Mouse (Mus musculus) spleen, adult 2 months (tissue): ENCODE data around the gene OR5BS1P. TPM values are rescaled to one million over a fixed set of nuclear protein-coding genes. Genes with fewer than 3 reads are reported as not detected.

Experiments
- DNase-seq, 2 experiments: peaks; one replicate each; pipeline versions ENCODE4 v3.0.0 to v3.0.0-alpha.2; 2012 to 2021; ENCODE audit warnings: low spot score in 2 of 2, low read depth in 1 of 2
- H3K27ac ChIP-seq: fragments of 200-500 bp; 2 replicates; pipeline ENCODE4 v1.5.1; 2012; ENCODE audit warnings: low read length, inconsistent platforms; ENCODE audit not compliant: insufficient read depth
- H3K27me3 ChIP-seq: fragments of 200-500 bp; 2 replicates; pipeline ENCODE4 v1.6.1; 2012; ENCODE audit warnings: mild to moderate bottlenecking, moderate library complexity, low read length, inconsistent platforms; ENCODE audit not compliant: control insufficient read depth, insufficient read depth
- H3K36me3 ChIP-seq: fragments of 200-500 bp; 2 replicates; pipeline ENCODE4 v1.6.1; 2012; ENCODE audit warnings: mild to moderate bottlenecking, low read length, inconsistent platforms; ENCODE audit not compliant: control insufficient read depth, insufficient read depth
- H3K4me1 ChIP-seq: fragments of 200-500 bp; 2 replicates; pipeline ENCODE4 v1.6.1; 2011; ENCODE audit warnings: inconsistent platforms; ENCODE audit not compliant: control insufficient read depth, insufficient read depth, insufficient read length
- H3K4me3 ChIP-seq: fragments of 200-500 bp; 2 replicates; pipeline ENCODE4 v1.5.1; 2011; ENCODE audit warnings: mild to moderate bottlenecking, inconsistent platforms; ENCODE audit not compliant: insufficient read depth, insufficient read length; ENCODE audit errors: extremely low read depth
- CTCF ChIP-seq: fragments of 200-500 bp; IDR thresholded peaks from 2 replicates; pipeline ENCODE4 v1.5.1; 2011; ENCODE audit warnings: mild to moderate bottlenecking, inconsistent platforms; ENCODE audit not compliant: insufficient read depth, insufficient read length, insufficient replicate concordance; ENCODE audit errors: extremely low read depth
- POLR2A ChIP-seq: fragments of 200-500 bp; IDR thresholded peaks from 2 replicates; pipeline ENCODE4 v1.6.1; 2011; ENCODE audit warnings: low read depth, low read length, inconsistent platforms
- WGBS: fragments of 180-500 bp; shearing (Covaris S2); methylation state at CpG from one replicate; pipeline ENCODE4 v1.1.7; 2018; 5-methylcytosine and 5-hydroxymethylcytosine counted together
- polyA plus RNA-seq: library from polyadenylated mRNA; depleted of rRNA; stranded (reverse); fragments of >200 nt; gene quantifications from 2 replicates; pipeline ENCODE4 v1.2.3, GENCODE M21; 2012

The OR5BS1P gene
- polyA plus RNA-seq, 1 experiment: not detected

GRCm38 (mm10) chr15:98504514-98504913, 34.8 kb downstream of the OR5BS1P start:
- no peaks in the 10 kb centered on the region for H3K36me3 ChIP-seq
- DNase-seq: peak; percentile 55 to 74
- 20% methylated on average over 18 of the region's 18 CpGs for WGBS
- no peak overlapping the region for H3K27ac ChIP-seq
- no peaks in the 10 kb centered on the region for H3K27me3 ChIP-seq
- no peaks in the 10 kb centered on the region; the same call in 1 of the 2 replicates for H3K4me1 ChIP-seq
- TF ChIP-seq CTCF: peak; percentile 70; the same call in 1 of the 2 replicates
- TF ChIP-seq POLR2A: no peak
- no peak overlapping the region for H3K4me3 ChIP-seq

GRCm38 (mm10) chr15:98506253-98506957, 36.7 kb downstream of the OR5BS1P start:
- H3K4me3 ChIP-seq: no peak overlapping the region
- H3K36me3 ChIP-seq: no peaks in the 10 kb centered on the region
- no peaks in the 10 kb centered on the region for H3K27me3 ChIP-seq
- TF ChIP-seq CTCF (no peak), POLR2A (no peak)
- DNase-seq: no peak
- no peak overlapping the region for H3K27ac ChIP-seq
- H3K4me1 ChIP-seq: peaks cover 4% of the 10 kb centered on the region; the same call in 1 of the 2 replicates
- 43% methylated on average over 9 of the region's 9 CpGs for WGBS

- H3K27me3 ChIP-seq: no peaks in the 10 kb centered on the region
- 90% methylated on average over 6 of the region's 6 CpGs for WGBS
- H3K36me3 ChIP-seq: no peaks in the 10 kb centered on the region
- peaks cover 7% of the 10 kb centered on the region; the same call in 1 of the 2 replicates for H3K4me1 ChIP-seq
- H3K4me3 ChIP-seq: no peak overlapping the region
- TF ChIP-seq CTCF (no peak), POLR2A (no peak)
- no peak for DNase-seq
- H3K27ac ChIP-seq: no peak overlapping the region
These were observed 37.6 kb downstream of the OR5BS1P start for GRCm38 (mm10) chr15:98507321-98507720.

GRCm38 (mm10) chr15:98509387-98509786, 39.7 kb downstream of the OR5BS1P start:
- Histone ChIP-seq H3K27me3 (no peaks in the 10 kb centered on the region), H3K4me1 (peaks cover 22% of the 10 kb centered on the region; the same call in 1 of the 2 replicates), H3K4me3 (no peak overlapping the region), H3K27ac (no peak overlapping the region), H3K36me3 (no peaks in the 10 kb centered on the region)
- 50% methylated on average over 2 of the region's 2 CpGs for WGBS
- no peak for TF ChIP-seq POLR2A
- TF ChIP-seq CTCF: no peak
- DNase-seq: no peak

GRCm38 (mm10) chr15:98510438-98511385, 41.0 kb downstream of the OR5BS1P start:
- H3K4me1 ChIP-seq: peaks cover 24% of the 10 kb centered on the region; the same call in 1 of the 2 replicates
- peak overlapping the region; percentile 57 for H3K4me3 ChIP-seq
- no peaks in the 10 kb centered on the region for H3K27me3 ChIP-seq
- 20% methylated on average over 25 of the region's 25 CpGs for WGBS
- H3K27ac ChIP-seq: peak overlapping the region; percentile 58
- no peaks in the 10 kb centered on the region for H3K36me3 ChIP-seq
- DNase-seq: peak; percentile 74 to 78
- TF ChIP-seq POLR2A (no peak), CTCF (peak; percentile 93)

GRCm38 (mm10) chr15:98511386-98511928, 41.8 kb downstream of the OR5BS1P start:
- Histone ChIP-seq H3K4me3 (no peak overlapping the region; the same call in 1 of the 2 replicates), H3K27me3 (no peaks in the 10 kb centered on the region), H3K4me1 (peaks cover 24% of the 10 kb centered on the region; the same call in 1 of the 2 replicates), H3K36me3 (no peaks in the 10 kb centered on the region), H3K27ac (peak overlapping the region; percentile 92)
- DNase-seq: peak; percentile 60 to 71
- TF ChIP-seq POLR2A (peak; percentile 40; the same call in 1 of the 2 replicates), CTCF (no peak)
- WGBS: 19% methylated on average over 13 of the region's 13 CpGs

- Histone ChIP-seq H3K4me1 (peaks cover 24% of the 10 kb centered on the region; the same call in 1 of the 2 replicates), H3K27me3 (no peaks in the 10 kb centered on the region), H3K4me3 (no peak overlapping the region), H3K27ac (peak overlapping the region; percentile 79), H3K36me3 (no peaks in the 10 kb centered on the region)
- WGBS: 59% methylated on average over 8 of the region's 8 CpGs
- DNase-seq: no peak
- TF ChIP-seq POLR2A (no peak), CTCF (no peak)
These were observed 42.5 kb downstream of the OR5BS1P start for GRCm38 (mm10) chr15:98512232-98512631.
